Mouse (Mus musculus): Measurements from ENCODE around the gene Kdm5b. TPM values are rescaled to one million over a fixed set of nuclear protein-coding genes. Genes with fewer than 3 reads are reported as not detected.
"Not testable (repeated sequence)": the region's sequence is repeated elsewhere in the genome, so short reads cannot be mapped to it uniquely, and the experiment has no call there.

The Kdm5b gene
- 6.8 and 8.9 TPM in 2 replicates for polyA plus RNA-seq (2012; ENCODE audit: insufficient read depth, insufficient read length, missing spikeins)

DNA sequence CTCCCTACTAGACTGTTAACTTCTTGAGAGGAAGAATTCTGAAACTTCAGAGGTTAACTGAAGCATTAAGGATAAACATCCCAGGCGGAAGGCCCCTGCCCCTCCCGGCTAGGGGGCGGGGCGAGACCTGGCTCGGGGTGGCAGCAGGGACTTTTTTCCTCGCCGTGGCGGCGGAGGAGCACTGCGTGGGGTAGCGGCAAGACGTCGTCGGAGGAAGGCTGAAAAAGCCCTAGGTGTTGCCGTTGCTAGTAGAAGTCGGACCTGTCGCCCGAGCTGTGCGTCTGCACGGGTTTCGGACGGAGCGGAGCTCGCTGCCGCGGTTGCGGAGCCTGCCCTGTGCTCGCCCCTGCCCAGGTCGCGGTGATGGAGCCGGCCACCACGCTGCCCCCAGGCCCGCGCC lies at the start of gene Kdm5b:
Gene Kdm5b (plus strand): TSS at position 196 of the 400 bp plus-strand sequence.
- Histone ChIP-seq H3K27ac (replicated peaks; ENCODE audit: low read depth, low read length) (peak within 1 kb of the TSS; percentile 53), H3K4me1 (ENCODE audit: control insufficient read depth, insufficient read depth, insufficient read length, low read length) (peaks cover 8% of the 10 kb centered on the region; the same call in 1 of the 2 replicates), H3K4me3 (ENCODE audit: insufficient read depth, low read depth, low read length) (peak within 1 kb of the TSS; percentile 91)

DNA sequence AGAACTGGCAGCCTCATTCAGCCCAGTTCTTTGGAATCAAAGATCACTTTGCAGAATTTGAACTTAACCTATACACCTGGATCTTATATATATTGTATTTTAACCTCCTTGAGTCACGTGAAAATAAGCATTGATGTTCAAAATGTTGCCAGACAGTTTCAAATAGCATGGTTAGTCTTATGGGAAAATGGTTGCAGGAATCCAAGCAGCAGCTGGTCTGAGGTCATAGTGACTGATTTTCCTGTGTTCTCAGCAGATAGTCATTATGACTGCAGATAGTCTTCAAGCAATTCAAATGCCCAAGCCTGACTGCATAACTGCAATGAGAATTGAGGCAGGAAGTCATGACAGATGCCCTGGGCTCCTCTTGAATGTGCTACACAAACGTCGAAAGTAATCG lies 47.8 kb upstream of the Kdm5b start:
- Histone ChIP-seq H3K27ac (replicated peaks; ENCODE audit: low read depth, low read length) (no peak overlapping the region), H3K4me3 (ENCODE audit: insufficient read depth, low read depth, low read length) (no peak overlapping the region), H3K4me1 (ENCODE audit: control insufficient read depth, insufficient read depth, insufficient read length, low read length) (no peaks in the 10 kb centered on the region)

DNA sequence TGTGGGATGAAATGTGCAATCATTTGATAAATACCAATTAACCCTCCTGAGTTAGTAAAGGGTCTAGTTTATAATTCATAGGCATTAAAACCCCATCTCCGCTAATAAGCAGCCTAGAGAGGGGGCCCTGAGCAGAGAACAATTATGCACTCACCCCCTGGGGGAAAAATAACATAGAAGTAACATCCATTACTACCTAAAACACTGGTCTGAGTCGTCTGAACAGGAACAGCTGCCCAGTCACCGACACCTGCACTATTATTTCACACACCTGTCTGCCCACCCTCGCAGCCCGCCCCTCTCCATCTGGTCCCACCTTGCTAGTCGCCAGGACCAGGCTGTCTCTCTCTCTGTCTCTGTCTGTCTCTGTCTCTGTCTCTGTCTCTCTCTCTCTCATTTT lies 47.4 kb upstream of the Kdm5b start:
- no peaks in the 10 kb centered on the region for H3K4me1 ChIP-seq (ENCODE audit: control insufficient read depth, insufficient read depth, insufficient read length, low read length)

DNA sequence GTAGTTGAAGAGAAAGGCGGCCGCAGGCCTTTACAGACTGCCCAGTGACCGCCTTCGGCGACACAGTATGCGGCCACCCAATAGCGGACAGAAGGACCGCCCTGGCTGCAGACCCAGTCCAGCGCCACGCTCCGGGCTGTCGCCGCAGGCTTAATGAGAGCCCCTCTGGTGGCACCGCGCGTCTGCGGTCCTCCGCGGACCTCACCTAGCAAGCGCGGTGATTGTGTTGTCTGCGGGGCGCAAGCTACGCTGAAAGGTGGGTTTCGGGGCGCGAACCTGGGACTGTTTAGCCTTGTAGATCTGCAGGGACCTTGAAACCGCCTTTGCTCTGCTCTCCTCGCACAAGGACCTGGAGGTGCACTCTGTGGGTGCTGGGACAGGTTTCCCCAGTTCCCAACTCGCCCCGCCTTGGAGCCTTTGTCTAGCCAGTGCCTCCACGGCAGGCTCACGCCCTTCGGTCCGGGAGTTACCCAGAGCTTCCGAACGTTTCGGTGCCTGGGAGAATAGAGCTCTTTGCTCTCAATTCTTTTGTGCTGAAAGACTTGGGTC lies 46.6 kb upstream of the Kdm5b start:
- no peaks in the 10 kb centered on the region for H3K4me1 ChIP-seq (ENCODE audit: control insufficient read depth, insufficient read depth, insufficient read length, low read length)
- peak overlapping the region; percentile 58 for H3K4me3 ChIP-seq (ENCODE audit: insufficient read depth, low read depth, low read length)
- no peak overlapping the region for H3K27ac ChIP-seq (replicated peaks; ENCODE audit: low read depth, low read length)

More for the DNA sequence above, 47.4 kb upstream of the Kdm5b start:
- H3K27ac ChIP-seq (replicated peaks; ENCODE audit: low read depth, low read length) = no peak overlapping the region
- H3K4me3 ChIP-seq (ENCODE audit: insufficient read depth, low read depth, low read length) = no peak overlapping the region

DNA sequence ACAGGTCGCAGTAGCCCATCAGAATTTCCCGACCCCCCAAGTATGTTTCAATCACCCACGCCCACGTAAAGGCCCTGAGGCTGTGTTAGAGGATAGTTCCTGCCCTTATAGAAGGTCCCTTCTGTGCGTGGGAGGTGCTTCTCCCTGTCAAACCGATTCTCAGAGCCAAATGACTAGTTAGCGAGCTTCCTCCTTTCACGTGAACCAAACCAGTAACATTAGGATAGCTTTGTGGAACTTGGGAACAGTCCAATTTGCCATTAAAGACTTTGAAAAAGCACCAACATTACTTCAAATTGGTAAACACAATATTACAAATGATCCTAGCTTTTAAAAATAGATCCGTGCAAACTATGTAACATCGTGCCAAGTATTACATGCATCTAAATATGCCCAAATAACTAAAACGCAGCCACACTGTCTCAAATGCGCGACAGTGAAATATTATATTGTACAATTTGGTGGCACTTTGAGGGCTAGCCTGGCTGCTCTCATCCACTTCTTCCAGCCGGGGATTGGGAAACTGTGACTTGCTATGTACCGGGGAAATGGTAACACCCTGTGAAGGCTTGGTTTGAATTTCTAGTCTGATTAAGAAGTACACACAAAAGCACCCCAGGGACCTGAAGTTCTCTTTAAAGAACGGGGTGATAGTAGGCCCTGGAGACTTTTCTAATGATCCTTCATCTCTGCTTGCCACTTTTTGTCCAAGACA lies 45.9 kb upstream of the Kdm5b start:
- Histone ChIP-seq H3K27ac (replicated peaks; ENCODE audit: low read depth, low read length) (no peak overlapping the region), H3K4me3 (ENCODE audit: insufficient read depth, low read depth, low read length) (peak overlapping the region; percentile 58), H3K4me1 (ENCODE audit: control insufficient read depth, insufficient read depth, insufficient read length, low read length) (no peaks in the 10 kb centered on the region)

DNA sequence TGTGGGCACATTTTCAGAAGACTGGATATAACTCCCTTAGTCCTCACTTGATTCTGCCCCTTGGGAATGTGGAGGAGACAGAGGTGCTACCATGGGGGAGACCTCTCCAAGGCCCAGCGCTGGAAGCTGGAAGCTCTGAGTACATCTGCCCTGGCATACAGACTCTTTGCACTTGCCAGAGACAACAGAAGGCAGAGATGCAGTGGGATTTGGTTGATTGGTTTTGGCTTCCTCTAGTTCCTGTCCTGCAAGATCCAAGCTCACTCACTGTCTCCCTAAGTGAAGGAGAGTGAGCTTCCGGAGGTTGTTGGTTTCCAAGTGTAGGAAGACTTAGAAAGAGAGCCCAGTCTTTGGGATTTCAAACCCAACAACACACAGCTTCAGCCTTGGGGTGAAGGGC lies 44.1 kb upstream of the Kdm5b start:
- Histone ChIP-seq H3K4me1 (ENCODE audit: control insufficient read depth, insufficient read depth, insufficient read length, low read length) (no peaks in the 10 kb centered on the region), H3K27ac (replicated peaks; ENCODE audit: low read depth, low read length) (no peak overlapping the region), H3K4me3 (ENCODE audit: insufficient read depth, low read depth, low read length) (no peak overlapping the region)

DNA sequence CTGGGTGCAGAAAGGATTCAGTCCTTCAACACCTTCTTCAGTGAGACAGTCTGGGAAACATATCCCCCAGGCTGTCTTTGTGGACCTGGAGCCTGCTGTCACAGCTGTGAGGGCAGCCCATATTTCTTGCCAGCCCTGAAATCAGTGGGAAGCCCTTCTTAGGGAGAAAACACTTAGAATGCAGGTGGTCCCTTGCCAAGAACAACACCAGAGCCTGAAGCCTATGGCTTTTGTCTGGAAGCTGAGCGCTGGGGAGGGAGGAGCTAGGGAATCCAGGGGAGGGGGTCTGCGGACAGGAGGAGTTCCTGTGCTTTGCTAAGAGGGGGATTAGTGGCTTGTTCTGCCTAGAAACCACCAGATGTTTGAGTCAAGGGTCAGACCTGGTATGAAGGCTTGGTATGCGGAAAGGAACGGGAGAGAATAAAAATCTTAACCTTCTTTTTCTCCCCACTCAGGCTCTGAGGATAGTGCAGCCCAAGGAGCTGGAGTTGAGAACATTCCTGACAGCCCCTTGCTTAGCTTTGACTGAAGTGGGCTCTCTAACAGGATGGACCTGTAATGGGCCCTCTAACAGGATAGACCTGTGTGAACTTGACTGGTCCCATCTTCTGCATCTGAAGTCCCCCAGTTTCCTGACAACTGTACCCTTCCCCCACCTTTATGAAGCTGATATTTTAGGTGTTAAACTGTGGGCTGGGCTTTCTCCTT lies 43.3 kb upstream of the Kdm5b start:
- Histone ChIP-seq H3K4me3 (ENCODE audit: insufficient read depth, low read depth, low read length) (no peak overlapping the region), H3K27ac (replicated peaks; ENCODE audit: low read depth, low read length) (no peak overlapping the region), H3K4me1 (ENCODE audit: control insufficient read depth, insufficient read depth, insufficient read length, low read length) (no peaks in the 10 kb centered on the region)

DNA sequence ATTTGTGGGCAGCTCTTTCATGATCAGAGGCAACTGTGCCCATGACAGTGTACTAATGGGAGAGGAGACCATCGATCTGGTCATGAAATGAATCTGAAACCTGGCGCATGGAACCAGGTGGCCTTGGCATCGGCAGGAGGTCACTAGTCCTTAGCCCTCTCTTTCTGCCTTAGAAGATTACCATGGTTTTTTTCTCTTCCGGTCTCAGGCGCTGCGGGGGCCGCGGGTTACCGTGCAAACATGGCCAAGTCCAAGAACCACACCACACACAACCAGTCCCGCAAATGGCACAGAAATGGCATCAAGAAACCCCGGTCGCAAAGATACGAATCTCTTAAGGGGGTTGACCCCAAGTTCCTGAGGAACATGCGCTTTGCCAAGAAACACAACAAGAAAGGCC lies 42.1 kb upstream of the Kdm5b start:
- H3K27ac ChIP-seq (replicated peaks; ENCODE audit: low read depth, low read length); H3K4me1 ChIP-seq (ENCODE audit: control insufficient read depth, insufficient read depth, insufficient read length, low read length); H3K4me3 ChIP-seq (ENCODE audit: insufficient read depth, low read depth, low read length): not testable (repeated sequence)

DNA sequence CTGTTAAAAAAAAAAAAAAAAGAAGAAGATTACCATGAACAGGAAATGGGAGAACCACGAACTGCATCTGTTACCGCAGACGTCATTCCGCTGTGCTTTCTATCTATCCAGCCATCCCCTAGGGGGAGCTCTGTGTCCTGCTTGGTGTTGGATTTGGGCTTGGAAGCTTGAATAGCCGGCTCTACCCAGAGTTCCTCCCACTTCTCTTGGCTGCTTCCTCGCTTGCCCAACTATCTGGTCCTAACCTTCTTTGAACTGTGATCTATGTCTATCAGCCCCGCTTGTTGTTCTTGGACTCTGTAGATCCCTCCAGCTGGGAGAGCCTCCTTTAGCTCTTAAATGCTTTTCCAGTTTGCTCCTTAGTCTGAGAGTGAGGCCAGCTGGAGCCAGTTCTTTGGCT lies 41.3 kb upstream of the Kdm5b start:
- Histone ChIP-seq H3K27ac (replicated peaks; ENCODE audit: low read depth, low read length) (no peak overlapping the region), H3K4me3 (ENCODE audit: insufficient read depth, low read depth, low read length) (no peak overlapping the region)

DNA sequence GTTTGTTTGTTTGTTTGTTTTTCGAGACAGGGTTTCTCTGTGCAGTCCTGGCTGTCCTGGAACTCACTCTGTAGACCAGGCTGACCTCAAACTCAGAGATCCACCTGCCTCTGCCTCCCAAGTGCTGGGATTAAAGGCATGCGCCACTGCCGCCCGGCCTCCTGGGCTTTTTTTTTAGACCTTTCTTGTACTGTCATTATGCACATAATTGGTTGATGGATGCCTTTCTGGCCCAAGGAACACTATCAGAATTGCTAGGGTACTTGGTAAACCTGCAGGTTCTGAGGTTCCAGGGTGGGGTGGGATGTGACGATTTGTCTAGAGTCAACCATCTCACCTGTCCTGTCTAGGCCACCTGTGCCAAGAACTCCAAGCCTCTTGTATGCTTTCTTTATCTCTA lies 40.8 kb upstream of the Kdm5b start:
- not testable (repeated sequence) for H3K4me3 ChIP-seq (ENCODE audit: insufficient read depth, low read depth, low read length); H3K4me1 ChIP-seq (ENCODE audit: control insufficient read depth, insufficient read depth, insufficient read length, low read length); H3K27ac ChIP-seq (replicated peaks; ENCODE audit: low read depth, low read length)

More for the DNA sequence above, 41.3 kb upstream of the Kdm5b start:
- no peaks in the 10 kb centered on the region for H3K4me1 ChIP-seq (ENCODE audit: control insufficient read depth, insufficient read depth, insufficient read length, low read length)

DNA sequence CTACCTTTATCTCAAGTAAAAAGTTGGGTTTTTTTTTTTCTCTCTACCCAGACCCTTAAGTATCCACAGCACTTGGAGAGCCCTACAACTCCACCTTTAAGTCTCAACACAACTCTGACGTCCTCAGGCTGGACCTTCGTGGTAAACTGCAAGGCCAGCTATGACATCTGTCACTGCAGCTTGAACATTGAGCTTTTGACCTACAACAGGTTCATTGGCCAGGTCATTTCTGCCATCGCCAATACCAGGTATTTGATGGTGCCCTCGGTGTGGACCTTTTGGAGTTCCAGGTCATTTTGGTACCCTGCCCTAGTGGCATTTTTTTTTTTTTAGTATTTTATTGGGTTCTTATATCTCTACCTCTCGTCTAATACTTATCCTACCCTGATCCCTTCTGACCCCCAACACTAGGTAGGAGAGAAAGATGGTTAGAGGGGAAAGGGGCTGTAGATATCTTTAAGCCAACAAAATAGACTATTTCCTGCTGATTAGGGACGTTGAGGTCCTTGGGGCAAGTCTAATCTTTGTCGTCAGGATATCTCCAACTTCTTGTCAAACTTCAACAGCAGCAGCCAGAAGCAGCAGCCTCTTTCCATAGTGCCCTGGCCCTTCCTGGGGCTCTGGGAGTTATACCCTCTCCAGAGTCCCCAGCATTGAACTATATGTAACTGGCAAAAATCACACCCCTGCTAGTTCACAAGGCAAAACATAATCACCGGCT lies 39.8 kb upstream of the Kdm5b start:
- Histone ChIP-seq H3K27ac (replicated peaks; ENCODE audit: low read depth, low read length) (no peak overlapping the region), H3K4me1 (ENCODE audit: control insufficient read depth, insufficient read depth, insufficient read length, low read length) (no peaks in the 10 kb centered on the region), H3K4me3 (ENCODE audit: insufficient read depth, low read depth, low read length) (no peak overlapping the region)

DNA sequence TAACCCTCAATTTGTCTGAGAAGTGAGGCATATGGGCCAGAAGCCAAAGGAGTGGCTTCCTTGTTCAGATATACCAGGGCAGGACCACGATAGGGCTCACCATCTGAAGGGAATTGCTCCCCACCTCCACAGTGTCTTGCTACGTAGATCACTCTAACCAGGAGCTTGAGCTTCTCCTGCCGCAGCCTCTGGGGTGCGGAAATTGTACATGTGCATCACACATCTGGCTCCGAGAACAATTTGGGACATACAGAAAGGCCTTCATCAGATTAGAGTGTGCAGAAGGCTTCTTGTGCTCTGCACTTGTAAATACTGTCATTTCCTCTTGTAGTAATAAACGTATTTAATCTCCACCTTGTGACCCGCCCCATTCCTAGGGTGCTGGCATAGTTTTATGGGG lies 38.8 kb upstream of the Kdm5b start:
- Histone ChIP-seq H3K27ac (replicated peaks; ENCODE audit: low read depth, low read length) (no peak overlapping the region), H3K4me1 (ENCODE audit: control insufficient read depth, insufficient read depth, insufficient read length, low read length) (no peaks in the 10 kb centered on the region), H3K4me3 (ENCODE audit: insufficient read depth, low read depth, low read length) (no peak overlapping the region)

DNA sequence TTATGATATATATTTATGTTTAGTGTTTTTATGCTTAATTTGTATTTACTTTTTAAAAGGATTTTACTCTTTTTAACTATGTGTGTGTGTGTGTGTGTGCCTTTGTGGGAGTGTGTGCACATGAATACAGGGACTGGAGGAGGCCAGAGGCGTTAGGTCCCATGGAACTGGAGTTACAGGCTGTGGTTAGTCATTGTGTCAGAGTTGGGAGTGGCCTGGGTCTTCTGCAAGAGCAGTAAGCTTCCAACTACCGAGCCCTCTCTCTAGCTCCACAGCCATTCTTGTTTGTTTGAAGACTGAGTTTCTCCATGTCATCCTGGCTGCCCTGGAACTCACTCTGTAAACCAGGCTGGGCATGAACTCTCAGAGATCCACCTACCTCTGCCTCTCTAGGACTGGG lies 37.6 kb upstream of the Kdm5b start:
- H3K4me1 ChIP-seq (ENCODE audit: control insufficient read depth, insufficient read depth, insufficient read length, low read length) = no peaks in the 10 kb centered on the region
- H3K4me3 ChIP-seq (ENCODE audit: insufficient read depth, low read depth, low read length) = no peak overlapping the region
- H3K27ac ChIP-seq (replicated peaks; ENCODE audit: low read depth, low read length) = no peak overlapping the region

DNA sequence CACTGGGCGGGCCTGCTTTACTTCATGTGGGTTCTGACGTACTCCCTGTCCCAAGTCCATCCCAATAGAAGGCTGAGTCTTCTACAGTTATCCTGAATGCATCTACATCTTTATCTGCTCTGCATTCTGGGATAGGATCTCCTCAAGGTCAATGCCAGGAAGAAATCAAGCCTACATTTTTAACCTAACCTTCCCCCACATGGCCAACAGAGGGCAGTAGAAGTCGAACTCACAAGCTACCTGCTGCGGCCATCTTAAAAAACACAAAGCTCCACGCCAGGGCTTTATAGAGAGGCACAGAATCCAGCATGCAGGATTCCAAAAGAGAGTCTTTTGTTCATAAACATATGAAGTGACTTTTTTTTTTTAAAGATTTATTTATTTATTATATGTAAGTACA lies 35.5 kb upstream of the Kdm5b start:
- Histone ChIP-seq H3K27ac (replicated peaks; ENCODE audit: low read depth, low read length) (no peak overlapping the region), H3K4me1 (ENCODE audit: control insufficient read depth, insufficient read depth, insufficient read length, low read length) (no peaks in the 10 kb centered on the region), H3K4me3 (ENCODE audit: insufficient read depth, low read depth, low read length) (no peak overlapping the region)

DNA sequence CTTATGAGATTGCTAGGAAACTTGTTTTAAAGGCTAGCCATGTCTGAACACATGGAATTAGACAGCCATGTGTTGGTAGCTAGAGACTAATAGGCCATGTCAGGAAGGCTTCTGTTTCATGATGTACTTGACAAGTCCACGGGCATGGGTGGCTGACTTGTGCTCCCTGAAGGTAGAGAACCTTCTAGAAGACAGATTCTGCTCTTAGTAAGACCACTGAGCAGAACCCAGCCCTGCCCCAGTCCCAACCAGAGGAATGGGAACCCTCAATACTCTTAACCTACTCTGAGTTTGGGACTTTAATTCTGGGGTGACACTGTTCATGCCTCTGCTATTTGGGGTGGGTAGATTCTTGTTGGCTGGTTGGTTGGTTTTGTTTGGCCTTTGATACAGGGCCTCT lies 35.0 kb upstream of the Kdm5b start:
- H3K27ac ChIP-seq (replicated peaks; ENCODE audit: low read depth, low read length) = no peak overlapping the region
- no peaks in the 10 kb centered on the region for H3K4me1 ChIP-seq (ENCODE audit: control insufficient read depth, insufficient read depth, insufficient read length, low read length)
- no peak overlapping the region for H3K4me3 ChIP-seq (ENCODE audit: insufficient read depth, low read depth, low read length)
